Mouse (Mus musculus): ENCODE data around the gene Dynlt1c.
"Not testable (repeated sequence)": the region's sequence is repeated elsewhere in the genome, so short reads cannot be mapped to it uniquely, and the experiment has no call there.

GRCm38 (mm10) chr17:6632850-6633249, 31.4 kb downstream of the Dynlt1c start:
- not testable (repeated sequence) for TF ChIP-seq CTCF (conservative IDR thresholded peaks at IDR 0.05; ENCODE audit: insufficient read depth, insufficient read length, low read depth, low read length); POLR2A (IDR thresholded peaks at IDR 0.05; ENCODE audit: low read depth, low read length)
